Mouse (Mus musculus) hindbrain, embryonic 16.5 days (tissue): ENCODE measurements around the gene Dph3. TPM values are rescaled to one million over a fixed set of nuclear protein-coding genes. Genes with fewer than 3 reads are reported as not detected.
"Not testable (repeated sequence)": the region's sequence is repeated elsewhere in the genome, so short reads cannot be mapped to it uniquely, and the experiment has no call there.

Experiments used
- ATAC-seq: fragments of 200-750 bp; cut with Nextera tagmentation; 2 replicates; pipeline ENCODE4 v1.8.0; 2017; ENCODE audit warnings: moderate TSS enrichment, moderate library complexity
- H3K27ac ChIP-seq: fragments of 300-500 bp; sonication (generic); 2 replicates; pipeline ENCODE4 v1.5.1; 2014; ENCODE audit warnings: low read depth, mild to moderate bottlenecking, control low read depth, low read length, moderate library complexity
- H3K27me3 ChIP-seq: fragments of 300-500 bp; sonication (generic); replicated peaks from 2 replicates; pipeline ENCODE4 v1.6.1; 2014; ENCODE audit warnings: low read length; ENCODE audit not compliant: control insufficient read depth, insufficient read depth
- H3K36me3 ChIP-seq: fragments of 300-500 bp; sonication (generic); 2 replicates; pipeline ENCODE4 v1.6.1; 2014; ENCODE audit warnings: mild to moderate bottlenecking, low read length, moderate library complexity, mixed read lengths; ENCODE audit not compliant: control insufficient read depth, insufficient read depth
- H3K4me1 ChIP-seq: fragments of 300-500 bp; sonication (generic); 2 replicates; pipeline ENCODE4 v1.6.1; 2014; ENCODE audit warnings: low read depth, low read length; ENCODE audit not compliant: control insufficient read depth, insufficient read depth
- H3K4me2 ChIP-seq: fragments of 300-500 bp; sonication (generic); 2 replicates; pipeline ENCODE4 v1.6.1; 2014; ENCODE audit warnings: mild to moderate bottlenecking, low read length, control low read depth, moderate library complexity
- H3K4me3 ChIP-seq: fragments of 300-500 bp; sonication (generic); 2 replicates; pipeline ENCODE4 v1.5.1; 2014; ENCODE audit warnings: mild to moderate bottlenecking, low read length, control low read depth, moderate library complexity
- H3K9ac ChIP-seq: fragments of 300-500 bp; sonication (generic); 2 replicates; pipeline ENCODE4 v1.6.1; 2014; ENCODE audit warnings: low read depth, mild to moderate bottlenecking, control low read depth, low read length, moderate library complexity
- H3K9me3 ChIP-seq: fragments of 300-500 bp; sonication (generic); 2 replicates; pipeline ENCODE4 v1.6.1; 2014; ENCODE audit warnings: mild to moderate bottlenecking, low read length, moderate library complexity; ENCODE audit not compliant: control insufficient read depth
- WGBS: fragments of 180-500 bp; shearing (Covaris S2); extraction: QIAGEN DNeasy Blood & Tissue Kit; methylation state at CpG from one replicate; pipeline ENCODE4 v1.1.7; 2014; 5-methylcytosine and 5-hydroxymethylcytosine counted together
- polyA plus RNA-seq: library from polyadenylated mRNA; unstranded; fragments of >200 nt; fragmentation: Nextera tagmentation; extraction: Ambion mirVana; gene quantifications from 2 replicates; pipeline ENCODE4 v1.2.1, GENCODE M21; 2015

The Dph3 gene
- 68.9 and 72.9 TPM in 2 replicates for polyA plus RNA-seq

DNA sequence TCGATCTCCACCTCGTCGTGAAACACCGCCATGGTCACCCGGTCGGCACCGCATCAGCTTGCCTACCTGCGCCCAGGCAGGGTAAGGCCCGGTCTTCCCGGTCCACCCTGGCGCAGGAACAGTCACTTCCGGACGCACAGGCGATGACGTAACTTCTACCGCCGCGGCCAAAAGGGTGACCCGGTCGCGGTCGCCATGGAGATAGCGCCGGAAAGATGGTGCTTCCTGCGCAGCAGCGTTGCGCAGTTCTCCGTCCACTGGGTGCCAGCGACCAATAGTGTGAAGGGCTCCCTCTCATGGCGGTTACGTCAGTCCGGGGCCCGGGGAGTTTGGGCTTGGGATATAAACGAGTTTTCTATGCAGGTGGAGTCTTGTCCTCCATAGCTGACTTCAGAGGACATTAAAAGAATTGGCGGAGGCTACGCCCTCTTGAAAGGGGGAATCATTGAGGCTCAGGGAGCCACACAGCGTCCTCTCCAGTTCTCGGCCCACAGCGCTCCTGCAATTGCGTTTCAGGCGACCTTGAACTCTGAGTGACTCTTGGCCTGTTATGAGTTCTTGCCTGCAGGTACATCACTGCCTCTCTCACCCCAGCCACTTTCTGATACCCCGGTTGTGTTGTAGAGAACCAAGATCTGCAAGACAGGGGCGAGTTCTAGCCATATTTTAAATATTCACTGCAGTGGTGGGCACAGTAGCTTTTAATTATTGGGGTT, at the start of gene Dph3:
TSS of gene Dph3 (minus strand) at position 244 of the 716 bp plus-strand sequence.
- Histone ChIP-seq H3K9ac (peak within 1 kb of the TSS; percentile 72), H3K4me2 (peak within 1 kb of the TSS; percentile 82), H3K27ac (peak within 1 kb of the TSS; percentile 88), H3K27me3 (no peaks in the 10 kb centered on the region), H3K4me3 (peak within 1 kb of the TSS; percentile 68), H3K9me3 (no peaks in the 10 kb centered on the region), H3K4me1 (peaks cover 19% of the 10 kb centered on the region), H3K36me3 (peaks cover 15% of the 10 kb centered on the region)
- peak; percentile 99 for ATAC-seq
- under 1% methylated on average over 43 of the region's 43 CpGs for WGBS

DNA sequence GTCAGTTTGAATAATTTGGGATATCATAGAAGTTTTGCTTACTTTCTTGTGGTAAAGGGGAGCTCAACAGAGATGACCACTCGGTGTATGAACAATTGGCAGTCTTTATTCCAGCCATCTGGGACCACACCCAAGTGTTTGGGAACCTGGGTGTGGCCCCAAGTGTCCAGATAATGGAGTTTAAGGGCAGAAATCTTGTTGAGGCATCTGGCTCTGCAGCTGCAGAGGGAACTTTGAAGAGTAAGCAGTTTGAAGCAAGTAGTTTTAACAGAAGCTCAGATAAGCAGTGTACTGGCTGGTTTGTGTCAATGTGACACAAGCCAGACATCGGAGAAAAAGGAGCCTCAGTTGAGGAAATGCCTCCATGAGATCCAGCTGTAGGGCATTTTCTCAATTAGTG, 48.8 kb upstream of the Dph3 start:
- H3K4me1 ChIP-seq = no peaks in the 10 kb centered on the region
- H3K27ac ChIP-seq = no peak overlapping the region
- 79% methylated on average over 2 of the region's 2 CpGs for WGBS
- H3K4me3 ChIP-seq = no peak overlapping the region
- no peak overlapping the region for H3K4me2 ChIP-seq
- no peak overlapping the region for H3K9ac ChIP-seq
- no peaks in the 10 kb centered on the region for H3K36me3 ChIP-seq
- no peaks in the 10 kb centered on the region; the same call in 1 of the 2 replicates for H3K27me3 ChIP-seq
- H3K9me3 ChIP-seq = no peaks in the 10 kb centered on the region
- ATAC-seq = no peak

DNA sequence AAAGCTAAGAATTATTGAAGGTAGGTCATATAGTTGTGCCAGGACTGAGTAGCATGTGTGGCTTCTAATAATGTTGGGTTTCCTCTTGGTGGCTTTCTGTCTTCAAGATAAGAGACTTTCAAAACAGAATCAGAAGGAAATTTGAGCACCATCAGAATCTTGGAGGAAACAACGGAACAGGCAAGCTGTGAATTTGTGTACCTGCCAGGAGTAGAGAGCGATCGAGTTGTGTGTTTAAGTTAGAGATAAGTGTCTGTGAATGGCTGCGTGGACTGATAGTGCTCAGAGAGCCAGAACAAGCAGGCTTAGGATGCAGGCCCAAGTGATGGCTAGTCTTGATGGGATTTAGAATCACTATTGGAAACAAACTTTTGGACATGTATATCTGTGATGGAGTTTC, 46.3 kb upstream of the Dph3 start:
- WGBS = 88% methylated on average over 4 of the region's 4 CpGs
- no peaks in the 10 kb centered on the region for H3K4me1 ChIP-seq
- H3K27me3 ChIP-seq = no peaks in the 10 kb centered on the region
- H3K4me3 ChIP-seq = no peak overlapping the region
- H3K4me2 ChIP-seq = no peak overlapping the region
- H3K9me3 ChIP-seq = no peaks in the 10 kb centered on the region
- H3K36me3 ChIP-seq = no peaks in the 10 kb centered on the region
- ATAC-seq = no peak
- no peak overlapping the region for H3K27ac ChIP-seq
- H3K9ac ChIP-seq = no peak overlapping the region

DNA sequence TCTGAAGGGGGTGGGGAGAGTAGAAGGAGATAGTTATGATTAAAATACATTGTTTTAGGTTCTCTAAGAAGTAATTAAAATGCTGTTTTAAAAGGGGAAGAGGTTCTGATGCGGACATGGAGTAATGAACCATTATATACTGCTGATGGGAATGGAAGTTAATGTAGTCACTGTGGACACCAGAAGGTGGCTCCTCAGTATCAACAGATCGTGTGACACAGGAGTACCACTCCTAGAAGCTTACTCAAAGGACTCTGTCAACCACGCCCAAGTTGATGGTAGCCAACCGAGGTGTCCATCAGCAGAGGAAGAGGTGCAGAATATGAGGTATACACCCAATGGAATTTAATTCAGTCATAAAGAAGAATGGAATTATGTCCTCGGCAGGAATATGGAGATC, 42.9 kb upstream of the Dph3 start:
- no peak for ATAC-seq
- H3K9me3 ChIP-seq = no peaks in the 10 kb centered on the region
- H3K36me3 ChIP-seq = no peaks in the 10 kb centered on the region
- H3K4me3 ChIP-seq = no peak overlapping the region
- no peaks in the 10 kb centered on the region for H3K4me1 ChIP-seq
- WGBS = 89% methylated on average over 5 of the region's 5 CpGs
- no peak overlapping the region for H3K27ac ChIP-seq
- no peaks in the 10 kb centered on the region for H3K27me3 ChIP-seq
- no peak overlapping the region for H3K9ac ChIP-seq
- no peak overlapping the region for H3K4me2 ChIP-seq

DNA sequence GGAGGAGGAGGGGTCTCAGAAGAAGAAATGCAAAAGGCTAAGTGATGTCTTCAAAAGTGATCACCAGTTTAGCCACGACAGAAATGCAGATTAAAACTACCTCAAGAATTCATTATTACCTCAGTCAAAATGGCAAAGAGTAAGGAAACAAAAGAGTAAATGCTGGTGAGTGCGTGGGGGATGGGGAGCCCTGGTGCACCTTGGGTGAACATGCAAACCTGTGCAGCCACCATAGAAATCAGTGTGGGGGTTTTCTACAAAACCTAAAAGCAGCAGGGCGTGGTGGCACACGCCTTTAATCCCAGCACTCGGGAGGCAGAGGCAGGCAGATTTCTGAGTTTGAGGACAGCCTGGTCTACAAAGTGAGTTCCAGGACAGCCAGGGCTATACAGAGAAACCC, 39.7 kb upstream of the Dph3 start:
- not testable (repeated sequence) for H3K4me2 ChIP-seq, H3K27ac ChIP-seq, H3K9ac ChIP-seq, ATAC-seq, H3K27me3 ChIP-seq, H3K9me3 ChIP-seq, H3K36me3 ChIP-seq, H3K4me1 ChIP-seq, H3K4me3 ChIP-seq
- 84% methylated on average over 5 of the region's 5 CpGs for WGBS

DNA sequence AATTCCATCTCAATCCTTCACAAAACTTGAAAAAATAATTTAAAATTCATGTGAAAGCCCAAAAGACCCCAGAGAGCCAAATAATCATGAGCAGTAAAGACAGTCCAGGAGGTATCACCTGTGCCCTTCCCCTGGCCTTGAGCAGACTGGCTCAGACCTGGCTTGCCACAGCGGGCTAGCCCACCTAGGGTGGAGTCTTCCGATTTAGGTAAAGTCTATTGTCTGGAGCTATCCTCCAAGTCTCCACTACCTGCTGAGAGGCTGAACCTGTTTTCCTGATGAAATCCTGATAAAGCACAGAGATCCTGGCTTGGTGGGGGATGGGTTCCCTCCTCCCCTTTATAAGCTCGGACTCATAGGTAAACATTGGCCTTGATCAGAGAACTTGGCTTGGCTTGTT, 38.7 kb upstream of the Dph3 start:
- Histone ChIP-seq H3K4me3 (no peak overlapping the region), H3K4me2 (no peak overlapping the region), H3K36me3 (no peaks in the 10 kb centered on the region), H3K9ac (no peak overlapping the region), H3K4me1 (no peaks in the 10 kb centered on the region), H3K9me3 (no peaks in the 10 kb centered on the region), H3K27me3 (no peaks in the 10 kb centered on the region), H3K27ac (no peak overlapping the region)
- 63% methylated on average over 3 of the region's 3 CpGs for WGBS
- no peak for ATAC-seq

DNA sequence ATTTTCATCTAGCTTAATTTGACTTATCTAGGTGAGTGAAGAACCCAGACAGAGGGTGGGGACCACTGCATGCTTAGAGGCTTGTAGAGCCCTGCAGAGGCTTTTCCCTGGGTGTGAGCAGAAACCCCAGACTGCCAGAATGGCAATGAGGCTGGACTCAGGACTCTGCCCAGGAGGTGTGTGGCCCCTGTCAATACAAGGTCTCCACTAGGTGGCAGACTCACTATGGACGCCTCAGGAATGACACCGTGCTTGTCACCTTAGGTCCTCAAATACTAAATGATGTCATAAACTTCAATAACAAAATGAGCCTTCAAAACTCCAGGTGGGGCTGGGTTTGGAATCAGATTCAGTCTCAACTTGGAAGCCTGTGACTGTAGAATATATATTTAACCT, 36.4 kb upstream of the Dph3 start:
- no peak overlapping the region for H3K4me2 ChIP-seq
- no peak for ATAC-seq
- H3K4me1 ChIP-seq = no peaks in the 10 kb centered on the region
- no peaks in the 10 kb centered on the region for H3K27me3 ChIP-seq
- no peaks in the 10 kb centered on the region for H3K9me3 ChIP-seq
- no peak overlapping the region for H3K27ac ChIP-seq
- H3K4me3 ChIP-seq = no peak overlapping the region
- H3K9ac ChIP-seq = no peak overlapping the region
- H3K36me3 ChIP-seq = no peaks in the 10 kb centered on the region
- 46% methylated on average over 2 of the region's 2 CpGs for WGBS

DNA sequence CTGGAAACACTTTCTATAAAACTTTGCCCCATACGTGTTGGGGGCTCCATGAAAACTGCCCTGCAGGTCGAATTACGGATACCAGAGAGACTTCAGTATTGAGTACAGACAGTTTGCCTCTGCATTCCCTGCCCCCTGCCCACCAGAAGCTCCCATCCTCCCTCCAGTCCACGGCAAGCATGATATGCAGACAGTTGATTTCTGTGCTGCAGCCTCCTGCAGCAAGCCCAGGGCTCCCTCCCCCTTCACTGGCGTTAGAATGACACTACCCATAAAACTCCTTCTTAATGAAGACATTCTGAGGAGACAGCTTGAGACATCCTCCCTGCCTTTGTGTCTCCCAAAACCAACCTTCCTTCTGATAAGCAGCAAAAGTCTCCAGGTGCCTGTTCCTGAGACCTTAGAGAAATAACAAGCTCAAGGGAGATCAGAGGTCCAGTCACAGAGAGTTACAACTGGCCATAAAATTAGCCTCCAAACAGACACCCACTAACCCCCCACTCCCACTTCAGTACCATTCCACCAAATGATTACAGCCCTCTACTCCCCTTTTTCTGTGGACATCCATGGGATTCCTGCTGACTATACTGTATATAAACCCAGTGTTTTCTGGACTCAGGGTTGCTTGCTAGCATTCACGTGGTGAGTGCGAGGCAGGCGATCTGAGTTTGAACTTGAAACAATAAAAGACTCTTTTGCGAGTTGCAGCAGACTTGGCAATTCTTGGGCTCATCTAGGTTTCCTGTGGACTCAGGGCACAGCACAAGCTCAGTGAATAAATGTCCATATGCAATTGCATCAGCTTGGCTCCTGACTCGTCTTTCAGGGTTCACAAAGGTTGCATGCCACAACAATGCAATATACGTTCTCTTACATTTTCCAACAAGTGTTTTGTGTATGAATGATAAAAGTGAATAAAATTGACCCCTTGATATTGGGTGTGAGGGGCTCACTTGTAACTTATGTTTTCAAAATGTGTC, 35.7 kb upstream of the Dph3 start:
- Histone ChIP-seq H3K4me1 (no peaks in the 10 kb centered on the region), H3K4me2 (no peak overlapping the region), H3K27ac (no peak overlapping the region), H3K36me3 (no peaks in the 10 kb centered on the region), H3K27me3 (no peaks in the 10 kb centered on the region), H3K4me3 (no peak overlapping the region), H3K9ac (no peak overlapping the region), H3K9me3 (no peaks in the 10 kb centered on the region)
- 75% methylated on average over 11 of the region's 11 CpGs for WGBS
- no peak for ATAC-seq

DNA sequence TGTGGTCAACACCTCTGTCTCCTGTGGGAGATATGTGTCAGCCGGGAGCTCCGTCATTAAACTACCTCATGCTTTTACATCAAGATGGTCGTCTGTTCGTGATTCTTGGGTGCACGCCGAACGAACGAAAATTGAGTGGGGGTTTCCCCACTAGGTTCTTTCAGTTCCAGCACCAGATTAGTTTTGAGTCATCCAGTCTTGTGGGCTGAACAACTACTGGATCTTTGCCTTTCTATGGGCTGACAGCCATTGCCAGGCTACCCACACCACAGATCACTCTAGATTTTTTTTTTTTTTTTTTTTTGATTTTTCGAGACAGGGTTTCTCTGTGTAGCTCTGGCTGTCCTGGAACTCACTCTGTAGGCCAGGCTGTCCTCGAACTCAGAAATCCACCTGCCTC, 26.6 kb upstream of the Dph3 start:
- not testable (repeated sequence) for H3K27ac ChIP-seq, ATAC-seq
- WGBS = 93% methylated on average over 10 of the region's 10 CpGs

More for the DNA sequence above, 26.6 kb upstream of the Dph3 start:
- not testable (repeated sequence) for H3K9me3 ChIP-seq, H3K4me2 ChIP-seq, H3K27me3 ChIP-seq, H3K36me3 ChIP-seq, H3K4me1 ChIP-seq, H3K4me3 ChIP-seq, H3K9ac ChIP-seq
